21 mouse cellular contexts compared by ENCODE assay signal in genomic region chr17:11637642-11638041, GRCm38 (mm10).
"Had no signal": no experiment of that assay in that cellular context is flagged by ENCODE, and none has a peak within 500 bp of the region (broad histone marks: within the 10 kb centered on the region; RNA-seq: fewer than 3 reads in every experiment).

No protein-coding gene starts in this region.

- H3K27me3 ChIP-seq: intestine, embryonic 15.5 days; kidney, embryonic 15.5 days; liver, embryonic 15.5 days; megakaryocyte, embryonic 14.5 days; neural tube, embryonic 13.5 days had no signal

- H3K9ac ChIP-seq: intestine, embryonic 15.5 days; kidney, embryonic 15.5 days; liver, embryonic 15.5 days; neural tube, embryonic 13.5 days had no signal

- H3K9me3 ChIP-seq: intestine, embryonic 15.5 days; kidney, embryonic 15.5 days; liver, embryonic 15.5 days; midbrain, embryonic 10.5 days; neural tube, embryonic 13.5 days had no signal

- H3K4me3 ChIP-seq: intestine, embryonic 15.5 days; kidney, embryonic 15.5 days; left cerebral cortex, adult 2 months; liver, embryonic 15.5 days; megakaryocyte, embryonic 14.5 days; midbrain, embryonic 10.5 days; myocyte; neural tube, embryonic 13.5 days had no signal

- H3K4me2 ChIP-seq: intestine, embryonic 15.5 days; kidney, embryonic 15.5 days; liver, embryonic 11.5 days; liver, embryonic 15.5 days; neural tube, embryonic 13.5 days had no signal

- DNase-seq: kidney, adult 11 months; kidney, adult 8-10 months; kidney, postnatal 10 days; kidney, postnatal 36 days; layer of hippocampus, postnatal 36 days; lung, postnatal 4 days; midbrain, embryonic 14.5 days; retina, postnatal 1 day; thymus, adult 2 months; thymus, postnatal 14 days; thymus, postnatal 4 days had no signal

- H3K27ac ChIP-seq: intestine, embryonic 15.5 days; kidney, embryonic 15.5 days; left cerebral cortex, adult 2 months; liver, embryonic 15.5 days; midbrain, embryonic 10.5 days; neural tube, embryonic 13.5 days; stomach, postnatal 0 days had no signal

- ATAC-seq: intestine, embryonic 15.5 days had no signal

- H3K4me1 ChIP-seq: intestine, embryonic 15.5 days; kidney, embryonic 15.5 days; liver, embryonic 15.5 days; megakaryocyte, embryonic 14.5 days; neural tube, embryonic 13.5 days had no signal

- H3K36me3 ChIP-seq: intestine, embryonic 15.5 days; kidney, embryonic 15.5 days; liver, embryonic 15.5 days; midbrain, embryonic 10.5 days; neural tube, embryonic 13.5 days had no signal
